Mouse (Mus musculus): ENCODE measurements around the gene Ddx6. TPM values are rescaled to one million over a fixed set of nuclear protein-coding genes. Genes with fewer than 3 reads are reported as not detected.

Gene Ddx6
- polyA plus RNA-seq, 1 experiment, result 9.6 TPM

DNA sequence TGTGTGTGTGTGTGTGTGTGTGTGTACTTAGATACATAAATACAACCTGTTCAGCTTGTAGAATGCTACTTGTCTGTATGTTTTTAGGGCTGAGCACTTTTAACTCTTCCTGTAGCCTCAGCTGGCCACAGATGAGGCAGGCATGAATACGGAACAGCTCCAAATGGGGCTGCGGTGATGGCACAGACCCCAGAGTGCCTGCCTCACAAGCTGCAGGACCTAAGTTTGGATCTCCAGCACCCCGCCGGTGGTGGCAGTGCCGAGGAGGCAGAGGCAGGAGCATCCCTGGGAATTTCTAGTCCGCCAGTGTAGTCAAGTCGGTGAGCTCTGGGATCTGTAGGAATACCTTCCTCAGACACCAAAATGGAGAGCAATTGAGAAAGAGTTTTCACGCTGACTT lies 42.3 kb downstream of the Ddx6 start:
- 93% methylated on average over 8 of the region's 8 CpGs for WGBS
- TF ChIP-seq POLR2A (IDR thresholded peaks at IDR 0.05; ENCODE audit: low read depth, low read length) (no peak), CTCF (IDR thresholded peaks at IDR 0.05; ENCODE audit: extremely low read depth, insufficient read length, insufficient replicate concordance, low read depth, low read length) (no peak)
- Histone ChIP-seq H3K27ac (ENCODE audit: insufficient read depth, low read depth, low read length) (no peak overlapping the region), H3K4me1 (ENCODE audit: control insufficient read depth, insufficient read depth, insufficient read length, low read length) (peaks cover 8% of the 10 kb centered on the region), H3K27me3 (ENCODE audit: control insufficient read depth, insufficient read depth, low read length) (no peaks in the 10 kb centered on the region), H3K36me3 (ENCODE audit: control insufficient read depth, insufficient read depth, low read length) (no peaks in the 10 kb centered on the region), H3K4me3 (ENCODE audit: low read depth, low read length) (no peak overlapping the region)

DNA sequence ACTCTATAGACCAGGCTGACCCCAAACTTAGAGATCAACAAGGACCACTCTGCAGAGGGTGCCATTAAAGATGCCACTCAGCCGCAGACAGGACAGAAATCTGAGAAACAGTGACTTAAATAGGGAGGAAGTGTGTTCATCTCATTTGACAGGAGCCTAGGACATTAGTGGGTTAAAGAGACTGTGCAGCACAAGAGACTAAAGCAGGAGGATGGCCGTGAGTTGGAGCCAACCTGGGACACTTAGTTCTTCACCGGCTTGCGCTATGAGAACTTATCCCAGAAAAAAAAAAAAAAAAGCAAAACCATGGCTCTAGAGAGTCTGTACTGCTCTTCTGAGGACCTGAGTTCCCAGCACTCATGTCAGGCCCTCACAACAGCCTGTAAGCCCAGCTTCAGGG lies 43.0 kb downstream of the Ddx6 start:
- Histone ChIP-seq H3K4me1 (ENCODE audit: control insufficient read depth, insufficient read depth, insufficient read length, low read length) (peaks cover 8% of the 10 kb centered on the region), H3K4me3 (ENCODE audit: low read depth, low read length) (no peak overlapping the region), H3K27ac (ENCODE audit: insufficient read depth, low read depth, low read length) (no peak overlapping the region), H3K36me3 (ENCODE audit: control insufficient read depth, insufficient read depth, low read length) (no peaks in the 10 kb centered on the region), H3K27me3 (ENCODE audit: control insufficient read depth, insufficient read depth, low read length) (no peaks in the 10 kb centered on the region)
- no peak for TF ChIP-seq CTCF (IDR thresholded peaks at IDR 0.05; ENCODE audit: extremely low read depth, insufficient read length, insufficient replicate concordance, low read depth, low read length)
- no peak for TF ChIP-seq POLR2A (IDR thresholded peaks at IDR 0.05; ENCODE audit: low read depth, low read length)
- WGBS, result 83% methylated on average over 4 of the region's 4 CpGs

DNA sequence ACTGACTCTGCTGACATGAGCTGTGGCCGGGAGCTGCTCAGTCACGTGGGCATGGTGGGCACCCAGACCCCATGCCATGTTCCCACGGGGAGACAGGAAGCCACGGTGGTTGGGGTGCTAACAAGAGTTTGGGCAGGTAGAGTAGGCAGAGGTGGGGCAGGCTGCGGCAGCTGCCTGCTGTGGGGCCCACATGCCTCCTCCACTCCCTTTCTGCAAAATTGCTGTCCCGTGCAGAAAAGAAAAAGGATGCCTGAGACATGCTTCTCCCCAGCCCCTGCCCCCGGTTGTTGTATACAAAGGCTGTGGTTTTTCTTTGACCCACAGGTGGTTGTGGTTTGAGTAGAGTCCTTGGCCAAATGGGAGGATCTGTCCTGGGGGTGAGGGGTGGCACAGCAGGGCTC lies 44.2 kb downstream of the Ddx6 start:
- 71% methylated on average over 7 of the region's 7 CpGs for WGBS

DNA sequence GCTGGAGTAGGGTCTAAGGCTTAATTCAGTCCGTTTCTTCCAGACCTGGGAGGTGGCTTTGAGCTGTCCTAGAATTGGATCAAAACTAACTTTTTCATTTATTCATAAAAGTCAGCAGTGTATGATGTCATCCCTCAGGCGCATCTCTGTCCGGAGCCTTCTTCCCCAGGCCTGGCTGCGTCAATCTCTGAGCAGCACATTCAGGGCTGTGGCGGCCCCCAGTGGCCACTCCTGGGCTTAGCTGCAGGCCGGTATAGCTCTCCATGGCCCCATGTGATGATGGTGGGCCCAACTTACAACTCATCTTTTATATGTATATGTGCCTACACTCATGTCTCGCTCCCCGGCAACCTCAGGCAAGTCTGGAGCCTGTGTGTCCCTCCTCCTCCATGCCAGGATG lies 47.3 kb downstream of the Ddx6 start:
- Histone ChIP-seq H3K4me1 (ENCODE audit: control insufficient read depth, insufficient read depth, insufficient read length, low read length) (peaks cover 4% of the 10 kb centered on the region), H3K27me3 (ENCODE audit: control insufficient read depth, insufficient read depth, low read length) (no peaks in the 10 kb centered on the region), H3K36me3 (ENCODE audit: control insufficient read depth, insufficient read depth, low read length) (no peaks in the 10 kb centered on the region), H3K27ac (ENCODE audit: insufficient read depth, low read depth, low read length) (no peak overlapping the region), H3K4me3 (ENCODE audit: low read depth, low read length) (no peak overlapping the region)
- 0 out of 2 replicates have a peak, but pooled peaks have one; percentile 10 for TF ChIP-seq POLR2A (IDR thresholded peaks at IDR 0.05; ENCODE audit: low read depth, low read length)
- TF ChIP-seq CTCF (IDR thresholded peaks at IDR 0.05; ENCODE audit: extremely low read depth, insufficient read length, insufficient replicate concordance, low read depth, low read length), result peak; percentile 79
- WGBS, result 19% methylated on average over 8 of the region's 8 CpGs

More for the DNA sequence above, 44.2 kb downstream of the Ddx6 start:
- Histone ChIP-seq H3K27me3 (ENCODE audit: control insufficient read depth, insufficient read depth, low read length) (no peaks in the 10 kb centered on the region), H3K4me1 (ENCODE audit: control insufficient read depth, insufficient read depth, insufficient read length, low read length) (peaks cover 8% of the 10 kb centered on the region), H3K4me3 (ENCODE audit: low read depth, low read length) (no peak overlapping the region), H3K27ac (ENCODE audit: insufficient read depth, low read depth, low read length) (no peak overlapping the region), H3K36me3 (ENCODE audit: control insufficient read depth, insufficient read depth, low read length) (no peaks in the 10 kb centered on the region)
- no peak for TF ChIP-seq CTCF (IDR thresholded peaks at IDR 0.05; ENCODE audit: extremely low read depth, insufficient read length, insufficient replicate concordance, low read depth, low read length)

DNA sequence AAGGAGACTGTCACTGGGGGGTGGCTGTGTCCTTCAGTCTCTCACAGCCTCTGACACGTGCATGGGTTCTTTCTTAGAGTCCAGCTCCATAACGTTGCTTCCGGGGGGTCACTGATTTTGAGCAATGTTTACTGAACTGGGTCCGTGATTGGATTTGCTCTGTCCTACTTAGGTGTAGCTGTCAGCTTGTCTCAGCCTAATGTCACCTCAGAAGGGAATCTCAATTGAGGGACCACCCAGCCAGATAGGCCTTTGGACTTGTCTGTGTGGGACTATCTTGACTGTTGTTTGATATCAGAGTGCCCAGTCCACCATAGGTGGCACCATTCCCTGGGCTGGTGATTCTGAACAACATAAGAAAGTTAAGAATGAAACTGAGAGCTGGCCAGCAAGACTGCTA lies 49.2 kb downstream of the Ddx6 start:
- no peaks in the 10 kb centered on the region for H3K36me3 ChIP-seq (ENCODE audit: control insufficient read depth, insufficient read depth, low read length)
- no peak overlapping the region for H3K4me3 ChIP-seq (ENCODE audit: low read depth, low read length)
- peaks cover 4% of the 10 kb centered on the region; the same call in 1 of the 2 replicates for H3K4me1 ChIP-seq (ENCODE audit: control insufficient read depth, insufficient read depth, insufficient read length, low read length)
- 91% methylated on average over 4 of the region's 4 CpGs for WGBS
- H3K27me3 ChIP-seq (ENCODE audit: control insufficient read depth, insufficient read depth, low read length), result no peaks in the 10 kb centered on the region
- no peak overlapping the region for H3K27ac ChIP-seq (ENCODE audit: insufficient read depth, low read depth, low read length)
- no peak for TF ChIP-seq CTCF (IDR thresholded peaks at IDR 0.05; ENCODE audit: extremely low read depth, insufficient read length, insufficient replicate concordance, low read depth, low read length)
- TF ChIP-seq POLR2A (IDR thresholded peaks at IDR 0.05; ENCODE audit: low read depth, low read length), result no peak

DNA sequence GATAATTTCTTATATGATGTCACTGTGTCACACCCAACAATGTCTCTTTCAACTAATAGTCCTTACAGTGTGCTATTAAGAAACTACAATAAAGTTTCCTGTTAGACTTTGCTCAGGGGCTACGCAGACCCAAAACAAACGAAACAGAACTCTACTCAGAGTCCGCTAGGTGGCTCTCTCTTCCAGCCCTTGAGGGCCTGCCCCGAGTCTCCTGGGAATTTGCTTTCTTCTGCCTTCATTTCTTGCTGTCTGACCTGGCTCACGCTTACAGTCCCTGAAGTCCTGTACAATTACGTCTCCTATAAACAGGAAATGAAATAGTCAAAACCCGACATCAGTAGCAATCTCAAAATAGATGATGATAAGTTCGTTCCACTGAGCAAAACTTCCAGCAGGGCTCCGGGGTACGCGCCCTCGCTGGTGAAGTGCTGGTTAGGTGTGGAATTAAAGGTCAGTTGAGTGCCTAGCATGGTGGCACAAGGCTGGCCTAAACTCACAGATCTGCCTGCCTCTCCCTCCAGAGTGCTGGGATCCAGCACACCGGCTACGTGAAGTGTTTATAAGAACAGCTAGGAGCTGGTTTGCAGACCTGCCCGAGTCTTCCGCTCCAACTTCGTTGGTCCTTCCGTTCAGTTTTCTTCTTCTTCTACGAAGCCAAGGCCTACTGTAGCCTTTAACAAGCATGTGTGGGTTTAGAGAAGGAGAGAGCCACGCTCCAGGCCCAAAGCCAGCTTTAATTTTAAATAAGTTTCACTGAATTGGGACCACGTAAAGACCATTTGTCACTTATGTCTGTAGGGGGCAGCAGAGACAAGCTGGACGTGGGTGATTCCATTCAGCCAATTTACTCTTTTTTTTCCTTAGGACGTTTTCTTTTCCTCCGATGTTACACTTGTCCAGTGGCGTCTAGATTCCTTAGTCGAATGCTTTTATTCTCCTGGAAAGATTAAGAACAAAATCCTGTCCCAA lies 50.7 kb downstream of the Ddx6 start:
- no peak overlapping the region for H3K27ac ChIP-seq (ENCODE audit: insufficient read depth, low read depth, low read length)
- TF ChIP-seq POLR2A (IDR thresholded peaks at IDR 0.05; ENCODE audit: low read depth, low read length) (no peak), CTCF (IDR thresholded peaks at IDR 0.05; ENCODE audit: extremely low read depth, insufficient read length, insufficient replicate concordance, low read depth, low read length) (peak; percentile 83; the same call in 1 of the 2 replicates)
- peak overlapping the region; percentile 49 for H3K4me3 ChIP-seq (ENCODE audit: low read depth, low read length)

DNA sequence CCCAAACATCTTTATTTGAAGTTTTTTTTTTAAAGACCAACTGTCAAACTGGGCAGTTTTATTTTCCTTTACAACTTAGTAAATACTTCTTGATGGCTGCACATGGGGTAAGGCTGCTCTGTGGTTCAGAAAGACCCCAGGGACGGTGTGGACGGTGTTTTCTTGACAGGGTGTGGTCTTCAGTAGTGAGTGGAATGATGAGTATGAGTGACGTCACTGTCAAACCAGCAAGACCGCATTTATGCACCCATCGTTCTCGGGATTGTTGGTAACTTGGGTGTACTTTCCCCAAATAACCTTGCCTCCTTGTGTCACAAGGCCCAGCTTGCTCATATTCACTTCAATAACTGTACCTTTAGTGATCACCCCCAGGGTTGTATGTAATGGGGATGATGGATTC lies 59.0 kb downstream of the Ddx6 start:
- Histone ChIP-seq H3K27ac (ENCODE audit: insufficient read depth, low read depth, low read length) (no peak overlapping the region), H3K4me3 (ENCODE audit: low read depth, low read length) (no peak overlapping the region), H3K27me3 (ENCODE audit: control insufficient read depth, insufficient read depth, low read length) (no peaks in the 10 kb centered on the region), H3K4me1 (ENCODE audit: control insufficient read depth, insufficient read depth, insufficient read length, low read length) (peaks cover 5% of the 10 kb centered on the region; the same call in 1 of the 2 replicates), H3K36me3 (ENCODE audit: control insufficient read depth, insufficient read depth, low read length) (no peaks in the 10 kb centered on the region)
- 83% methylated on average over 6 of the region's 6 CpGs for WGBS
- TF ChIP-seq CTCF (IDR thresholded peaks at IDR 0.05; ENCODE audit: extremely low read depth, insufficient read length, insufficient replicate concordance, low read depth, low read length) (no peak), POLR2A (IDR thresholded peaks at IDR 0.05; ENCODE audit: low read depth, low read length) (no peak)

More for the DNA sequence above, 50.7 kb downstream of the Ddx6 start:
- 15% methylated on average over 26 of the region's 26 CpGs for WGBS
- Histone ChIP-seq H3K36me3 (ENCODE audit: control insufficient read depth, insufficient read depth, low read length) (no peaks in the 10 kb centered on the region), H3K27me3 (ENCODE audit: control insufficient read depth, insufficient read depth, low read length) (no peaks in the 10 kb centered on the region), H3K4me1 (ENCODE audit: control insufficient read depth, insufficient read depth, insufficient read length, low read length) (peaks cover 7% of the 10 kb centered on the region; the same call in 1 of the 2 replicates)
